Mouse (Mus musculus): ENCODE measurements around the gene Mst1. TPM values are rescaled to one million over a fixed set of nuclear protein-coding genes. Genes with fewer than 3 reads are reported as not detected.

Mst1 gene
- polyA plus RNA-seq, 1 experiment: 0.32 TPM

DNA sequence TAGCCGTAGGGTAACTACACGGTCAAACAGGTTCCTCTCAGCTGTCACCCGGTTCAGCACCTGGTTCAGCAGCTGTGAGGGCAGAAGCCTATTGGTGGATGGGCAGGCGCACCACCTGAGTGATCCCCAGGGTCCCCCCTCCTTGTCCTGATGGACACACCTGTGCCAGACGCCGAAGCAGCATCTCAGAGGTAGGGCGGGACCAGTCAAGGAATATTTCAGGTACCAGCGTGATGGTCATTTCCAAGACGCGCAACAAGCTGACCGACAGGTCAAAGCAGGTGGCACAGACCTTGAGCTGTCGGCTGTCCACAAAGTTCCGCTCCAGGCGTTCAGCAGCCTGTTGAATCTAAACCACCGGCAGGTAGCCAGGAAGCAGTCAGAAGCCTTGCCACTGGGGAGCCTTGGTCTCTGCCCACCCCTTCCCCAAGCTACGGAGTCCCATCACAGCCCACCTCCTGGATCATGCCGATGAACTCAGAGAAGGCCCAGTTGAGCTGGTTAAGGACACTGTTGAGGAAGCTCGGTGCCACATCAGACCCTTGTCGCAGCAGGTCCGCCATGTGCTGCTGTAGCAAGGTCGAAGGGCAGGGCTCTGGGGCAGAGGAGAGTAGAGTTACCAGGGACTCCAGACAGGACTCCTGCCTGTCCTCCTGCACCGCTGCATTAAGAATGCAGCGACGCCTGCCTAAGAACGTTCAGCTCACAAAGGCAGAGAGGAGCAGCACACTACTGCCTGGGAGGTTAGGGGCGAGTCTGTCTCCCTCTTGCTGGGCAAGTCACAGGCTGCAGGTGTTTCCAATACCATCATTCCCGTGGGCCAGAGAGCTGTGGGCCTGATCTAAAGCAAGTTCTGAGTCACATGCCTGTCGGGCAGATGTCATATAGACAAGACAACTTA, 23.6 kb upstream of the Mst1 start:
- no peak for DNase-seq (ENCODE audit: low read depth)

DNA sequence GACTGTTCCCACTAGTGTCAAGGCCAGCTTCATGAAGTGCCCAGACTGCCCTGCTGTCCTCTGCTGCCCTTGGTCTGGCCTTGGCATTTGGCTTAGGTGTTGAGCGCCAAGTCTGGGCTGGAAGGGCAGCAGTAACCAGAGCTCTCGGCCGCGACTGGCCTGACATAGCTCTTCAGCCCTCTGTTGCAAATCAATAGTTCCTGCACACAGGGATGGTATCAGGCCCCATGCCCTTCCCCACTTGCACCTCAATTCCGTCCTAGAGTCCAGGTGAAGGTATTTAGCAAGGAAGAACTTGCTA, 23.0 kb upstream of the Mst1 start:
- DNase-seq (ENCODE audit: low read depth): no peak

DNA sequence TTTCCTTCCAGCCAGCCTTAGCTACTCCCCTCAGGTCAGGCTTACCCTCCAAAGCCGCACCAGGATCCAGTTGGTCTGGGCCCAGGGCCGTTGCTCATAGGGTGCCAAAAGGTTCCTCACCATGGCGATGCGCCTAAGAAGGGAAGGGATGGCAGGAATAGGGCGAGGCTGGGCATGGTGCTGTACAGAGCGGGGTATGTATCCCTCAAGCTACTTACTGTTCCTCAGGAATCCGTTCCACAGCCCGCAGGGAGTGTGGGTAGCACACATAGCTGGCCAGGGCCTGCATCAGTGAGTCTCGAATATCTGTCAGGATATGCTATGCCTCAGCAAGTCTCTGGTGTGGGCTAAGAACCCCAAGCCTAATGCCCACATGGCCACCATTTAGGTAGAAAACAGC, 21.9 kb upstream of the Mst1 start:
- DNase-seq (ENCODE audit: low read depth): no peak

DNA sequence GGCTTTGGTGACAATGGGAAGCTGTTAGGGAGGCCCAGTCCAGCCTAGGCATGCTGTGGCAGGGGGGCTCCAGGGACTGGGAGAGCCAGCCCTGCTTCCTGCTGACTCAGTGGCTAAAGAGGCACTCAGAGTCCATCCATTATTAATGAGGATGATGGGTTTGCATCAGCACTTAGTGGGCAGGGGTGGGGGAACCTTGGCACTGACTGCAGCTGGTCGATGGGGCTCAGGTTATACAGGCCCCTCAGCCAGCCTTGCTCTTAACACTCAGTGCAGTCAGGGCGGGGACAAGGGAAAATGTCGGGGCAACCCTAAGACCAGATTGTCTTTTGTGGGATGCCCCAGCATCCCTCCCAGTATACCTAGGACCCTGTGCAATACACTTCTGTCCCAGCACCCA, 18.1 kb upstream of the Mst1 start:
- no peak for DNase-seq (ENCODE audit: low read depth)

DNA sequence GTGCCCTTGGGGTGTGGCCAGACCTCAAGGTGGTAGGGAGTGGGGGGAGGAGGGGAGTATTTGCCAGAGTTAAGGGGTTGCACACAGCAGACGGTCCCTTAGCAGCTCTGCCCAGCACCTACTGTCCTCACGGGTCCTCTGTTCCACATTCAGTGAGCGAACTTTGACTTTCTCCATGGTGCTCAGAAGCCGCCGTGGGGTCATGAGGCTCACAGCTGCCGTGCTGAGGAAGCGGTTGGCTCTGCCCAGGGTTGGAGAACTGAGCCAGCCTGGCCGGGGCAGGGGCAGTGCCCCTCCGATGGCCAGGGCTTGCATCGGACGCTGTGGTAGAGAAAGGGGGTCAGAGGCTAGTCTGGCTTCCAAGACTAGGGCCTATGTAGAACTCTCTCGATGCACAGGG, 16.9 kb upstream of the Mst1 start:
- DNase-seq (ENCODE audit: low read depth): no peak

DNA sequence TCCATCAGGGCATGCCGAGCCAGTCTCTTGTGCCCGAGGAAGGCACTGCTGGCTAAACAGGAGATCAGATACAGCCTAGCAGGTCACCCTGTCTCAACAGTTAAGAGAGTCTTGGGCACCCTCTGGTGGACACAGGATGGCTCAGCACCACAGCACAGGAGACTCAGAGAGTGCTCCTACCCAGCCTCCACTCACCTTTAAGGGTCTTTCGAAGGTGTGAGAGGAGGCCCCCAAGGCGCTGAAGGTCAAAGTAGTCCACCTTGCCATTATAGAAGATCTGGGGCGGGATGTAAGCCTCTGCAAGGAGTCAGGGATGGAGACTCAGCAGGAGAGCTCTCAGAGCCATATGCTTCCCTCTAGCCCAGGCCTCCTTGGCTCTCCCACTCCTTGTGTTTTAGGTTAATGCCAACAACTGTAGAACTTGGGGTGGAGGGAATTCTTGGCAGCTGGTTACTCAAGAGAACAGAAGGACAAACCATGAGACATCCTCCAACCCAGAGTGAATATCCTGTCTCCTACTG, 14.7 kb upstream of the Mst1 start:
- no peak for DNase-seq (ENCODE audit: low read depth)

DNA sequence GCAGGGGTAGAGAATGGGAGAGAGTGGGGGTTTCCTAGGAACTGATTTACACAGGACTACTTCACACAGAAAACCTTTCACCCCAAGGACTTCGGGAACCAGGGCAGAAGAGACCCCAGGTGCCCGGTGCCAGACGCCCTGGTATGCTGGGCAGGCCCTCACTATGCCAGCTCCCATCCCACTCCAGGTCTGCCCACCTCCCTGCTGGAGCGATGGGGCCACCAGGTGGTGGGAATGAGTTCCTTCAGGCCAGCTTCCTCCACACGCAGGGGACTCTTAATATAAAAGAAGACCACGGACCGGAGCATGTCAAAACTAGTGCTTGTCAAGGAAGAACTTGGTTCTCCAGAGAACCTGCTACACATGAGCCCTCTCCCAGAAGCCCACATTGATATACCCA, 13.0 kb upstream of the Mst1 start:
- DNase-seq (ENCODE audit: low read depth): no peak

DNA sequence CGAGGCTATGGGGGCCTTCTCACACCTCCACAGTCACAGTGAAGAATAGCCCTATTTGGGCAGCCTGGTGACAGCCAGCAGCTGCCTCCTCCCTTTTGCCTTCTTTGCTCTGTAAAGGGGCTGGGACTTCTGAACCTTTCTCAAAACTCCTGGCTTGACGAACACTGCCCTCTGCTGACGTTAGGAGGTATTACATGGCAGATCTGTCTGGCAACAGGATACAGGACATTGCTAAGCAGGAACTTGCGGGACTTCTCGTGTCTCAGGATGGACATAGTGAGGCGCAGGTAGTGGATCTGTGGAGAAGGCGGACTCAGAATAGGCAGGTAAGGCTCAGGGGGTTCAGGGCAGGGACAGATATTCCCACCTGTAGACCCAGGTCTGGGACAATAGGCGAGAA, 12.3 kb upstream of the Mst1 start:
- DNase-seq (ENCODE audit: low read depth): no peak

DNA sequence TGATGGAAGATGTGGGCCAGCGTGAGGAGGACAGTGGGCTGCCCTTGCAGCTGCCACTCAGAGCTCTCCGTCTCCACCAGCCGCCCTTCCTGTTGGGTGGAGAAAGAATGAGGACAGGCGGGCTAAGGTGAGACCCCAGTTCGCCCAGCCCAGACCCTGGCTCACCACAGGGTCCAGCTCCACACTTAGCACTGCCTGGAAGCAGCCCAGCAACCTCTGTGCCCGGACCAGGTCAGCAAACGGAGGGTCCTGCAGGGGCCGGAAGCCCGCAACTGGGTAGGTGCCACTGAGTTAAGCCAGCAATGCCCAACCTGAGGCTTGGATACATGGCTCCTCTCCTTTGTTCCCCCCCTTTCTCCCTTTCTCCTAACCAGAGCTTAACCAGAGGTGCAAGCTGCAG, 11.2 kb upstream of the Mst1 start:
- no peak for DNase-seq (ENCODE audit: low read depth)

DNA sequence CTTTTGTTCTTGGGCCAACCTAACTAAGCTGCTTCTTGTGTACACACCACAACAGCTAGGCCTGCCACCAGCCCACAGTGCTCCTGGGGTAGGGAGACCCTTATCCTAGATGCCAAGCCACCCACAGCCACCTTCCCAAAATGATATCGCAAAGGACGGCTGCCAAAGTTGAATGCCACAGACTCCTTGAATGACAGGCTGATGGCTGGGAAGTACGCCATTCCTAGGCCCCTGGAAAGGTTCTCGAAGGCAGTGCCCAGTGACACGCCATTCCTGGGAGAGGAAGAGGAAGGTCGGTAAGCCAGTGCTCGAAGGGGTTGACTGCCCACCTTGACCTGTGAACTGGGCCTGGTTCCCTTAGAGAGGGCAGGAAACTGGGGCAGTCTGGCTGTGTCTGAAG, 10.7 kb upstream of the Mst1 start:
- DNase-seq (ENCODE audit: low read depth): no peak

DNA sequence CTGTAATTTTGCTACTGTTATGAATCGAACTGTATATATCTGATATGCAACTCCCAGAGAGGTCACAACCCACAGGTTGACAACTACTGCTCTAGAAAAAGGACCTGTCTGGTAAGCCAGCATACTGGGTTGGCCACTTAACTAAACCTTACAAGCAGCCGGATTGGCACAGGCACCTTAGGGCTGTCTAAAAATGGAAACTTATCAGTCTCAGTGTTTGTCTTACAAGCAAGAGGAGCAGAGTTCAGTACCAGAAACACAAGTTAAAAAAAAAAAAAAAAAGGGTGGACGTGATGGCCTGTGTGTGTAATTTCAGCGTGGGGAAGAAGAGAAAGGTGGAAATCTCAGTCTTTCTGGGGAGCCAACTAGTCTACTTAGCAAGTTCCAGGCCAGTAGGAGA, 8.4 kb upstream of the Mst1 start:
- DNase-seq (ENCODE audit: low read depth): no peak

DNA sequence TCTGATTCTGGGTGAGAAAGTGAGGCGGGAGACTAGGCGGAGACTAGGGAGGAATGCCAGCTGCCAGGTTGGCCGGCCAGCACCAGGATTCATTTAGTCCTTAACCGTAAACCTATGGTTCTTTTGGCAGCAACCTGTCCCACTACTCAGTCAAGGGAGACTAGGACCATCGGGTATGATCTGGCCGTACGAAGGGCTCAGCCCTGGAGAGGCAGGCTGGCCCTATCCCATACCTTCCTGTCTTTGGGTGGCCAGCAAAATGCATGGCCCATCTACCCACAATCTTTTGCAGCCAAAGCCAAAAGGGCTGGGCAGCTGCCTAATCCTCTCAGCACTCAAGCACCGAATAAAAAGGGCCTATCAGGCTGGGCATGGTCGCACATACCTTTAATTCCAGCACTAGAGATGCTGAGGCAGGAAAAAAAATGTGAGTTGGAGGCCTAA, 7.7 kb upstream of the Mst1 start:
- no peak for DNase-seq (ENCODE audit: low read depth)

DNA sequence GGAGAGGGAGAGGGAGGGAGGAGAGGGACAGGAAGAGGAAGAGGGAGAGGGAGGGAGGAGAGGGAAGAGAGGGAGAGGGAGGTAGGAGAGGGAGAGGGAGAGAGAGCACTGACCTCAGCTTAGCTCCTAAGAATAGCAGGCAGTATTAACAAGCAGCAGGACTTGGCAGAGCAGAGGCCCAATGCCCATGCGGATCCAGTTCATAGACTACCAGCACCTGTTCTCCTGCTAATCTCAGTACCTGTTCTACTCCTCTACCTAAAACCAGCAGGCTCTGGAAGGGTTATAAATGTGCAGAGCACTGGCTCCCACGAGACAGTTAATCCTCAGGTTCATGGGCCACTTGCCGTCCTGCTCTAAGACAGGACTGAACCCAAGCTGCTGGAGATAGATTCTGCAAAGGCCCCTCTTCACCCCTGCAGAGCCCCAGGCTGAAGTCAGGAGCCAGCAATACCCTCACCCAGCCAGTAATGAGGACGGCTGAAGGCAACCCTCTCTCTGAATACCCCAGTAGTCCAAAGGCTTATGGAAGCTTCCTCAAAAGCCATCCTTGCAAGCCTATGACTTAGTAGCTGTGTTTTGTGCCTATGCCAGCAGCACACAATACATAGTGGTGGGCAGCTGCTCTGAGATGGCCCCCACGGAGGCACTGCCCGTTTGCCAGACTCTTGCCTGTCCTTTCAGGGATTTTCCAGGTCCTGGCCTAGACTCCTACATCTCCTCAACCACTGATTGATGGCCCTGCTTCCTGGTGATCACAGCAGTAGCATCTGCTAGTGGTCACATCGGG, 6.9 kb upstream of the Mst1 start:
- no peak for DNase-seq (ENCODE audit: low read depth)

DNA sequence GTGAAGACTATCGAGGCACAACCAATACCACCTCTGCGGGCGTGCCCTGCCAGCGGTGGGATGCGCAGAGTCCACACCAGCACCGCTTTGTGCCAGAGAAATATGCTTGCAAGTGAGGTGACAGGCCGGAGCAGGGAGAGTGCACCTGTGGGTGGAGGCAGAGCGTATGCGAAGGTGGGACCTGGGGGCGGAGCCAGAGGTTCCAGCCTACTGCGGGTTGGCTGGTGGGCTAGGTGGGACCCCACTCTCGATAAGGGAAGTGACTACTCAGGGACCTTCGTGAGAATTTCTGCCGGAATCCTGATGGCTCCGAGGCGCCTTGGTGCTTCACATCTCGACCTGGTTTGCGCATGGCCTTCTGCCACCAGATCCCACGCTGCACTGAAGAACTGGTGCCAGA, 2.3 kb downstream of the Mst1 start:
- no peak for DNase-seq (ENCODE audit: low read depth)

DNA sequence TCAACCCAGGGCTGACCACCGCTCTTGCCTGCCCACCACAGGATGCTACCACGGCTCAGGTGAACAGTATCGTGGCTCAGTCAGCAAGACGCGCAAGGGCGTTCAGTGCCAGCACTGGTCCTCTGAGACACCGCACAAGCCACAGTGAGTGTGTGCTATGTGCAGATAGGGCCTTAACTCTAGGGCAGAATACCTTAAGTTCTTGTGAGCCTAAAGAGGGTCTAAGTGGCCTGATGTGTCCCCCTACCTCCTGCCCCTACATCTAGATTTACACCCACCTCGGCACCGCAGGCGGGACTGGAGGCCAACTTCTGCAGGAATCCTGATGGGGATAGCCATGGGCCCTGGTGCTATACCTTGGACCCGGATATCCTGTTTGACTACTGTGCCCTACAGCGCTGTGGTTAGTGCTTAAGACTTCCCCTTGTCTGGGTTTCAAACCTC, 2.8 kb downstream of the Mst1 start, which contains the start of gene Rnf123:
TSS of gene Rnf123 (minus strand) at position 359 of the 444 bp plus-strand sequence.
- DNase-seq (ENCODE audit: low read depth): no peak

DNA sequence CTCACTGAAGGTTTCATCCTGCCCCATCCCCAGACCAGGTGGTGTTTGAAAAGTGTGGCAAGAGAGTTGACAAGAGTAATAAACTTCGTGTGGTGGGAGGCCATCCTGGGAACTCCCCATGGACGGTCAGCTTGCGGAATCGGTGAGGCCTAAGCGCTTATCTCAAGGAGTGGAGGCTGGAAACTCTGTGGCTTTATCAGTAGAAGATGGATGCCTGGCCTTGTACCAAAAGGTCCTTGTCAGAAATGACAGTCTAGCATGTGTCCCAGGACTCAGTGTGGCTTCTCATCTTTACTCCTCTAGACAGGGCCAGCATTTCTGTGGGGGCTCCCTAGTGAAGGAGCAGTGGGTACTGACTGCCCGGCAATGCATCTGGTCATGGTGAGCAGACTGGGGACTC, 3.3 kb downstream of the Mst1 start:
- no peak for DNase-seq (ENCODE audit: low read depth)

DNA sequence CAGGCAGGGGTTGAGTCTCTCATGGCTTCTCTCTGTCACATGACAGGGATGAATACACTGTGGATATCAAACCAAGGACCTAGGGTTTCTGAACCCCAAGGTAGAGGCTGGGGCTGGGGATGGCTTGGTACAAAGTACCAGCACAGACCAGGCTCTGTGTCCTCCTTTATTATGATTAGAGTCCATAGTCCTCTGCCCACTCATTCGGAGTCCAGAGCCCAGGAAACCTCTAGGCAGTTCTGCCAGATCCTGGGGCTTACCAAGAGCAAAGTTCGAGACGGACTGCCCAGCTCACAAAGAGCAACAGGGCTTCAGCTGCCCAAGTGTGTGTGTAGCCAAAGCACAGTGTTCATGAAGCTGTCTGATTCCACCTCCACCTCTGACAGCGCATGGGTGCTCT, 5.0 kb downstream of the Mst1 start:
- DNase-seq (ENCODE audit: low read depth): no peak

DNA sequence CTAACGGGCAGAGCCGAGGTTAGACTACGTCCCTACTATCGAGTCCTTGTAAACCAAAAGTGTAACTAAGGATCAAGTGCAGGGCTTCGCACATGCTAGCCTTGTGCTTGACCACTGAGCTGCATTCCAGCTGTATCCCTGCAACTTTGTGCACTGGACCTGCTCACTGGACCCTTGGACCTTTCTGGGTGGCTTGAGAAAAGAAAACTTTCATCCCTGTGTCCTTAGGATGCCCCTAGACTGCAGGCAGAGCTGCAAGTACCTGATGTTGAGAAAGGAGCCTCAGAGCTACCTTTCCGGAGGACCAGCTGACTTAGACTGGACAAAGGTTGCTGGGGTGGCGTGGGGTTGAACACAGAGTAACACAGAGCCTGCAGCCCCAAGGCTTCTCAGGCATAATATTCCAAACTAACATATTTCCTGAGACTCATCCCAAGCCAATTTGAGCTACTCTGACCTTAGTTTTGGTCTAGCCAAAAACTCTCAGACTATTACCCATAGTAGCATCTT, 10.4 kb downstream of the Mst1 start:
- no peak for DNase-seq (ENCODE audit: low read depth)

DNA sequence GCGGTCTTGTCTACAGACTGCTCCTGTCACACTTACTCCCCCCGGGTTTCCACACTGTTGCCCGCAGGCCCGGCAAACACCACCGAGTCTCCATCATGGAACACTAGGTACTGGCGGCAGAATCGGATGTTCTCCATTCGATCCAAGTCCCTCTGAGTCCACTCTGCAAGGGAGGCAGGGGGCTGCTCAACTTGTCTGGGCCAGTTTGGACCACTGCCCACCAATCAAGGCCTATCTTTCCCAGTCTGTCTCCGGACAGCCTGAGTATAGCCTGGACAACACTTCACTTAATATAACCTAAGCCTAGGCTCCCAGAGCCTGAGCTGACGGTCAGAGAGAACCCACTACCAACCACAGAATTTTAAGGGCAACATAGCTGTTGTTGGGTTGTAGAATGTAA, 13.3 kb downstream of the Mst1 start:
- DNase-seq (ENCODE audit: low read depth): no peak

DNA sequence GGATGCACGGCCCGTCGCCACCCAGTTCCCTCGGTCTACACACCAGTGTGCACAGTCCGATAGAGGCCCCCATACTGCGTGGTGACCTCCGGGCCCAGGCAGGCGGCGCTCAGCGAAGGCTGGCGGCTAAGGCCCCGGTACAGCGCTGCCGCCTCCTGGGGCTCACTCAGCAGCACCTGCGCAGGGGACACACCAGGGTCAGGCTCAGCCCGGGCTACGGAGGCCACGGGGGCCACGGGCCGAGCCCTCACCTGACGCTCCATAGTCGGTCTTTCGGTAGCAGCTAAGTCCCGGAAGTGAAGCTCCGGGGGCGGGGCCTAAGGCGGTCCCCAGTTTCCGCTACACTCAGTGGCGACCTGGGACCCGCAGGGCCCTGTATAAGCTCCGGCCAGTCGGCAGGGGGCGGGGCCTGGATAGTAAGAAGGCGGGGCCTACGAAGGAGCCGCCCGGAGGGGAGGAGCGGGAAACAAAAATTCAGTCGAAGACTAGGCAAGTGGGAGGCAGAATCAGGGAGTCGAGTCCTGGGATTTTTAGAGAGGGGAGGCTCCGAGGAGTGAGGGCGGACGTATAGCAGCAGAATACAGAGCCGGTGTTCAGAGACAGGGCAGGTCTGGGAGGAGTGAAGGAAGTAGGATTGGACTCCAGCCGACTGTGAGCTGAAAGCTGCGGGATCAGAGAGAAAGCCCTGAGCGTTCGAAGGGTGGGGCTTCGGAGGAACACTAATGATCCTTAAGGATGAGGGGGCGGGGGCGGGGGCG, 14.1 kb downstream of the Mst1 start, which contains the start of gene Apeh:
TSS of gene Apeh (minus strand) at position 423 of the 758 bp plus-strand sequence.
- no peak for DNase-seq (ENCODE audit: low read depth)

DNA sequence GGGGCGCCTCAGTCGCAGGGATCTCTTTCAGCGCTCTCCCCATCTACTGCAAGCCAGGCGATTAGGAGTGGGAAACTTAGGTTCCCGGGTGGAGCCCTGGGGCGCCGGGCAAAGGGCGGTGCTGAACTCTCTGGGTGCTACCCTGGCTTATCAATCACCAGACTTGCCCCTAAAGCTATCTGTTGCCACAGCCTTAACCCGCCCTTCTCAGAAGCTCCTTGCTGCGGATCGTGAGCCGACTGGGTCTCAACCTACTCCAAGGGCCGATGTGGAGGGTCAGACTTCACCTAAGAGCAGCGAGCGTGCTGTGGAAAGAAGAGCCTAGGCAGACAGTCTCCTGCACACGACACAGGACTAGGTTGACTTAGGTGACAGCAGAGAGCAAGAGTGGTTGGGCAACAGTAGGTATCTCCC, 14.8 kb downstream of the Mst1 start:
- DNase-seq (ENCODE audit: low read depth): no peak

DNA sequence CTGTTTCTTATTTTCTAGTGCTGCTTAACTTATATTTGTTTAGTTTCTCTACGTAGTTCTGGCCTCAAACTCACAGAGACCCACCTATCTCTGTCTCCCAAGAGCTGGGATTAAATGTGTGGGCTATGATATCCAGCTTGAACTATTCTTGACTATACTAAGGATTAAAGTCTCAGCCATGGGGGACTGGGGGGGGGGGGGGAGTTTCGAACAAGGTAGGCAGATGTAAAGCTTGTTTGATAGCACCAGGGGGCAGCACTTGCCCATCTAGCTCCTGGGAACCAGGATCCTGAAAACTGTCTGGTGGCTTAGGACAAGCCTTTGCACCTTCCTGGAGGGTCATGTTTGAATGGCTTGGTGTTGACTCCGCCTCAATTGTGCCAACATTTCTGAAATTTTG, 15.3 kb downstream of the Mst1 start:
- DNase-seq (ENCODE audit: low read depth): no peak
